Mouse (Mus musculus) ES-Bruce4 (cell line): Measurements from ENCODE around the gene Slc24a3.

Experiments used
- CTCF ChIP-seq: IDR thresholded peaks from one replicate; pipeline ENCODE4 v1.8.1; 2011; ENCODE audit warnings: low read depth, low read length
- POLR2A ChIP-seq: IDR thresholded peaks from one replicate; pipeline ENCODE4 v1.8.1; 2011; ENCODE audit warnings: low read length; ENCODE audit not compliant: insufficient read depth

DNA sequence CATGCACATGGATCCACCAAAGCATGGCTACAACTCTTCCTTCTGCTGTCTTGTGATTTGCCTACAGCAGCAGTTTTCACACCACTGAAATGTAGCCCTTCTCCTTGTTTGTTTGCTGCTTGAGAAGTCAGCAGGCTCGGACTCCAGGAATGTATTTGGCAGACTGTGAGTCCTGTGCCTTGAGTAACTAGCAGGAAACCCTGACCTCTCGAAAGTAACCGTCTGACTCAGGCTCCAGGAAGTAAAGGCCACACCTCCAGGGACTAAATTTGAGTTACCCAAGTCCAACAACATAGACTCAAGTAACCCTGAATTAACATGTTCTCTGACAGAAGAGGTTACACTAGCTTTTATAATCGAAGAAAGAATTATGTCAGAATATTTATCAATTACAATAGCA, 203.2 kb downstream of the Slc24a3 start:
- TF ChIP-seq POLR2A (no peak), CTCF (no peak)
